Comparison of ENCODE assay signal across 8 mouse cellular contexts in genomic region chr4:103114184-103115111, GRCm38 (mm10). TPM values are rescaled to one million over a fixed set of nuclear protein-coding genes. Genes with fewer than 3 reads are reported as not detected.
A peak's percentile ranks its signal among the peaks of the same experiment; 100 is the strongest.
DNase-seq lines count a peak whose midpoint lies in the region; ATAC-seq and TF ChIP-seq lines count a peak whose summit lies in the region.

Gene Mier1, plus strand, starts transcription at chr4:103114390.
Gene Wdr78, minus strand, starts transcription at chr4:103114555.

- peaks cover 14% of the 10 kb centered on the region for H3K79me3 ChIP-seq in C2C12 (ENCODE audit: low read depth)

- ATAC-seq in heart, embryonic 12.5 days (ENCODE audit: insufficient number of reproducible peaks, low FRiP score), result peak; percentile 99
- ATAC-seq in kidney, postnatal 0 days (replicated peaks; ENCODE audit: low FRiP score, low read depth), result peak; percentile 99
- ATAC-seq in liver, embryonic 11.5 days (replicated peaks; ENCODE audit: low FRiP score), result peak; percentile 98
- ATAC-seq in stomach, embryonic 14.5 days (ENCODE audit: insufficient number of reproducible peaks, insufficient read depth, low FRiP score, low read depth), result peak; percentile 99

- H3K36me3 ChIP-seq in C2C12 (ENCODE audit: control insufficient read depth, insufficient read depth), result no peaks in the 10 kb centered on the region
- H3K36me3 ChIP-seq in erythroblast, embryonic 14.5 days (ENCODE audit: control insufficient read depth), result peaks cover 35% of the 10 kb centered on the region
- peaks cover 5% of the 10 kb centered on the region for H3K36me3 ChIP-seq in heart, embryonic 12.5 days
- H3K36me3 ChIP-seq in kidney, postnatal 0 days (ENCODE audit: insufficient read depth, low read length), result 0 out of 2 replicates have a peak, but pooled peaks cover 3% of the 10 kb centered on the region
- no peaks in the 10 kb centered on the region; the same call in 1 of the 2 replicates for H3K36me3 ChIP-seq in liver, embryonic 11.5 days (ENCODE audit: control insufficient read depth, insufficient read depth, low read length)
- H3K36me3 ChIP-seq in stomach, embryonic 14.5 days (ENCODE audit: control insufficient read depth, insufficient read depth, low read length), result no peaks in the 10 kb centered on the region; the same call in 1 of the 2 replicates

- H3K9ac ChIP-seq in heart, embryonic 12.5 days, result peak within 1 kb of the TSS; percentile 85
- peak within 1 kb of the TSS; percentile 81 for H3K9ac ChIP-seq in kidney, postnatal 0 days (ENCODE audit: low read depth, low read length)
- peak within 1 kb of the TSS; percentile 91 for H3K9ac ChIP-seq in liver, embryonic 11.5 days (ENCODE audit: low read depth, low read length)
- H3K9ac ChIP-seq in stomach, embryonic 14.5 days (replicated peaks; ENCODE audit: low read depth, low read length), result peak within 1 kb of the TSS; percentile 68

- H3K4me2 ChIP-seq in heart, embryonic 12.5 days, result peak within 1 kb of the TSS; percentile 75
- H3K4me2 ChIP-seq in kidney, postnatal 0 days (ENCODE audit: low read length), result peak within 1 kb of the TSS; percentile 78
- peak within 1 kb of the TSS; percentile 84 for H3K4me2 ChIP-seq in liver, embryonic 11.5 days
- peak within 1 kb of the TSS; percentile 71 for H3K4me2 ChIP-seq in stomach, embryonic 14.5 days (replicated peaks; ENCODE audit: low read depth, low read length)

- TF ChIP-seq CTCF in C2C12 (IDR thresholded peaks at IDR 0.05; ENCODE audit: control insufficient read depth, insufficient read depth, insufficient read length), result no peak
- no peak for TF ChIP-seq CTCF in brain, embryonic 14.5 days (IDR thresholded peaks at IDR 0.05; ENCODE audit: borderline replicate concordance, extremely low read depth, insufficient read depth, insufficient read length)
- TF ChIP-seq CTCF in kidney, postnatal 0 days (IDR thresholded peaks at IDR 0.05; ENCODE audit: low read depth), result peak; percentile 15; the same call in 1 of the 2 replicates

- peaks cover 49% of the 10 kb centered on the region for H3K4me1 ChIP-seq in erythroblast, embryonic 14.5 days (ENCODE audit: control insufficient read depth)
- peaks cover 19% of the 10 kb centered on the region for H3K4me1 ChIP-seq in heart, embryonic 12.5 days (replicated peaks)
- H3K4me1 ChIP-seq in kidney, postnatal 0 days (replicated peaks; ENCODE audit: insufficient read depth, low read length), result peaks cover 7% of the 10 kb centered on the region; the same call in 1 of the 2 replicates
- peaks cover 14% of the 10 kb centered on the region for H3K4me1 ChIP-seq in liver, embryonic 11.5 days (replicated peaks; ENCODE audit: control insufficient read depth, insufficient read depth, low read length)
- peaks cover 19% of the 10 kb centered on the region for H3K4me1 ChIP-seq in stomach, embryonic 14.5 days (ENCODE audit: control insufficient read depth, insufficient read depth, low read length)

- peak within 1 kb of the TSS; percentile 90 for H3ac ChIP-seq in C2C12 (ENCODE audit: control insufficient read depth, insufficient read length, low read depth)

- peaks cover 49% of the 10 kb centered on the region for H3K79me2 ChIP-seq in C2C12 (ENCODE audit: control insufficient read depth, insufficient read depth)

- peak within 1 kb of the TSS; percentile 84 for H3K4me3 ChIP-seq in C2C12 (ENCODE audit: insufficient read depth, poor library complexity, severe bottlenecking)
- peak within 1 kb of the TSS; percentile 88 for H3K4me3 ChIP-seq in erythroblast, embryonic 14.5 days (replicated peaks)
- H3K4me3 ChIP-seq in heart, embryonic 12.5 days, result peak within 1 kb of the TSS; percentile 67
- peak within 1 kb of the TSS; percentile 77 for H3K4me3 ChIP-seq in kidney, postnatal 0 days (replicated peaks; ENCODE audit: low read depth, low read length)
- H3K4me3 ChIP-seq in liver, embryonic 11.5 days (ENCODE audit: low read depth, low read length), result peak within 1 kb of the TSS; percentile 89
- peak within 1 kb of the TSS; percentile 72 for H3K4me3 ChIP-seq in stomach, embryonic 14.5 days (ENCODE audit: low read depth, low read length)

- DNase-seq in brain, embryonic 14.5 days (ENCODE audit: low read depth), result peak; percentile 99
- peak; percentile 98 for DNase-seq in kidney, postnatal 0 days (ENCODE audit: low spot score)
- DNase-seq in liver, embryonic 11.5 days (ENCODE audit: low spot score), result peak; percentile 96
- peak; percentile 95 for DNase-seq in naive thymus-derived CD4-positive, alpha-beta T cell, adult 2 months (ENCODE audit: low read depth)

- WGBS in heart, embryonic 12.5 days, result under 1% methylated on average over 86 of the region's 90 CpGs
- under 1% methylated on average over 74 of the region's 90 CpGs for WGBS in kidney, postnatal 0 days
- WGBS in liver, embryonic 11.5 days, result under 1% methylated on average over 85 of the region's 90 CpGs
- WGBS in stomach, embryonic 14.5 days, result under 1% methylated on average over 74 of the region's 90 CpGs

- TF ChIP-seq POLR2A in brain, embryonic 14.5 days (IDR thresholded peaks at IDR 0.05; ENCODE audit: borderline replicate concordance, extremely low read depth, insufficient read depth, insufficient read length, poor library complexity, severe bottlenecking), result peak; percentile 63

- no peaks in the 10 kb centered on the region for H3K27me3 ChIP-seq in C2C12 (ENCODE audit: control insufficient read depth, insufficient read depth, insufficient read length)
- H3K27me3 ChIP-seq in erythroblast, embryonic 14.5 days (ENCODE audit: control insufficient read depth), result no peaks in the 10 kb centered on the region
- H3K27me3 ChIP-seq in heart, embryonic 12.5 days (replicated peaks), result no peaks in the 10 kb centered on the region
- H3K27me3 ChIP-seq in kidney, postnatal 0 days (ENCODE audit: insufficient read depth, low read length), result no peaks in the 10 kb centered on the region
- H3K27me3 ChIP-seq in liver, embryonic 11.5 days (replicated peaks; ENCODE audit: control insufficient read depth, insufficient read depth, low read length), result no peaks in the 10 kb centered on the region
- no peaks in the 10 kb centered on the region for H3K27me3 ChIP-seq in stomach, embryonic 14.5 days (ENCODE audit: control insufficient read depth, insufficient read depth, low read length)

- H3K9me3 ChIP-seq in erythroblast, embryonic 14.5 days (ENCODE audit: control insufficient read depth, low read length), result no peaks in the 10 kb centered on the region
- no peaks in the 10 kb centered on the region for H3K9me3 ChIP-seq in heart, embryonic 12.5 days (replicated peaks)
- no peaks in the 10 kb centered on the region for H3K9me3 ChIP-seq in kidney, postnatal 0 days (replicated peaks; ENCODE audit: low read length)
- H3K9me3 ChIP-seq in liver, embryonic 11.5 days (ENCODE audit: control insufficient read depth, low read length), result no peaks in the 10 kb centered on the region
- H3K9me3 ChIP-seq in stomach, embryonic 14.5 days (ENCODE audit: control insufficient read depth, low read depth, low read length), result no peaks in the 10 kb centered on the region

- peak within 1 kb of the TSS; percentile 96 for H3K27ac ChIP-seq in heart, embryonic 12.5 days (ENCODE audit: poor library complexity, severe bottlenecking)
- H3K27ac ChIP-seq in kidney, postnatal 0 days, result peak within 1 kb of the TSS; percentile 94
- H3K27ac ChIP-seq in liver, embryonic 11.5 days (ENCODE audit: low read depth, low read length), result peak within 1 kb of the TSS; percentile 98
- H3K27ac ChIP-seq in stomach, embryonic 14.5 days (ENCODE audit: low read length), result peak within 1 kb of the TSS; percentile 99

TF ChIP-seq in C2C12, 6 proteins besides CTCF, POLR2A, EP300 and RAD21:
- TF ChIP-seq FOSL1 (IDR thresholded peaks at IDR 0.05; ENCODE audit: insufficient read depth, low read length, poor library complexity, severe bottlenecking) (no peak), MYOG (IDR thresholded peaks at IDR 0.05; ENCODE audit: control insufficient read depth, extremely low read depth, insufficient read length) (no peak), MYOD1 (IDR thresholded peaks at IDR 0.05; ENCODE audit: control insufficient read depth, insufficient read length, low read depth) (no peak), USF1 (IDR thresholded peaks at IDR 0.05; ENCODE audit: low read depth) (no peak), MAX (IDR thresholded peaks at IDR 0.05) (no peak), CEBPB (IDR thresholded peaks at IDR 0.05; ENCODE audit: low read depth) (no peak)

RNA-seq across cellular contexts. Expression of gene Mier1, which starts in this region (rescaled TPM):
- 7.4 TPM for polyA plus RNA-seq in C2C12 (2012; fragmentation: generic; extraction: Trizol)
- polyA plus RNA-seq in brain, embryonic 14.5 days (2012; rRNA removed), result 30.2 and 31.9 TPM in 2 replicates
- 0.49 and 0.55 TPM in 2 replicates for polyA plus RNA-seq in erythroblast, embryonic 14.5 days (2012)
- 33.8 and 35.9 TPM in 2 replicates for polyA plus RNA-seq in heart, embryonic 12.5 days (2016; fragmentation: Nextera tagmentation; extraction: Ambion mirVana)
- 41.4 and 41.9 TPM in 2 replicates for polyA plus RNA-seq in kidney, postnatal 0 days (2015; fragmentation: Nextera tagmentation; extraction: Ambion mirVana)
- 36.7 and 41.3 TPM in 2 replicates for polyA plus RNA-seq in liver, embryonic 11.5 days (2014; fragmentation: Nextera tagmentation; extraction: Ambion mirVana)
- polyA plus RNA-seq in stomach, embryonic 14.5 days (2014; fragmentation: Nextera tagmentation; extraction: Ambion mirVana), result 50.8 and 62.1 TPM in 2 replicates

RNA-seq across cellular contexts. Expression of gene Wdr78, which starts in this region (rescaled TPM):
- polyA plus RNA-seq in C2C12 (2012; fragmentation: generic; extraction: Trizol), result 0.36 TPM
- polyA plus RNA-seq in brain, embryonic 14.5 days (2012; rRNA removed), result 8.5 and 10.1 TPM in 2 replicates
- polyA plus RNA-seq in erythroblast, embryonic 14.5 days (2012), result 0.08 and 0.09 TPM in 2 replicates
- polyA plus RNA-seq in heart, embryonic 12.5 days (2016; fragmentation: Nextera tagmentation; extraction: Ambion mirVana), result 2.0 TPM in 2 replicates
- polyA plus RNA-seq in kidney, postnatal 0 days (2015; fragmentation: Nextera tagmentation; extraction: Ambion mirVana), result 1.4 and 1.6 TPM in 2 replicates
- polyA plus RNA-seq in liver, embryonic 11.5 days (2014; fragmentation: Nextera tagmentation; extraction: Ambion mirVana), result 2.0 TPM in 2 replicates
- polyA plus RNA-seq in stomach, embryonic 14.5 days (2014; fragmentation: Nextera tagmentation; extraction: Ambion mirVana), result 2.8 and 3.0 TPM in 2 replicates

Comparison
In these comparisons a context has a peak if more than half of its experiments do, and no peak if none do; other contexts are left out.
1. Peak in every context shown above with its lines: DNase-seq, ATAC-seq, H3K4me3 ChIP-seq and H3K27ac ChIP-seq.